Mouse (Mus musculus) heart, postnatal 0 days (tissue): ENCODE results near the gene Cadm2. TPM values are rescaled to one million over a fixed set of nuclear protein-coding genes. Genes with fewer than 3 reads are reported as not detected.

Experiments
- ATAC-seq: fragments of 200-750 bp; cut with Nextera tagmentation; 2 replicates; pipeline ENCODE4 v1.8.0; 2017; ENCODE audit warnings: low read depth, moderate number of reproducible peaks, moderate library complexity; ENCODE audit not compliant: insufficient read depth
- DNase-seq: peaks from one replicate; pipeline ENCODE4 v3.0.0-alpha.2; 2016; ENCODE audit warnings: low spot score
- H3K27ac ChIP-seq: fragments of 300-500 bp; sonication (generic); 2 replicates; pipeline ENCODE4 v1.5.1; 2014; ENCODE audit warnings: low read depth, mild to moderate bottlenecking
- H3K27me3 ChIP-seq: fragments of 300-500 bp; sonication (generic); 2 replicates; pipeline ENCODE4 v1.6.1; 2014; ENCODE audit warnings: low read length, mixed read lengths; ENCODE audit not compliant: control insufficient read depth, insufficient read depth
- H3K36me3 ChIP-seq: fragments of 300-500 bp; sonication (generic); replicated peaks from 2 replicates; pipeline ENCODE4 v1.6.1; 2014; ENCODE audit warnings: low read length, mixed read lengths; ENCODE audit not compliant: control insufficient read depth, insufficient read depth
- H3K4me1 ChIP-seq: fragments of 300-500 bp; sonication (generic); 2 replicates; pipeline ENCODE4 v1.6.1; 2014; ENCODE audit warnings: antibody characterized with exemption; ENCODE audit not compliant: control insufficient read depth, insufficient read depth
- H3K4me2 ChIP-seq: fragments of 300-500 bp; sonication (generic); 2 replicates; pipeline ENCODE4 v1.6.1; 2014; ENCODE audit warnings: low read depth, mild to moderate bottlenecking, low read length, moderate library complexity
- H3K4me3 ChIP-seq: fragments of 300-500 bp; sonication (generic); 2 replicates; pipeline ENCODE4 v1.5.1; 2014; ENCODE audit warnings: low read depth, low read length
- H3K9ac ChIP-seq: fragments of 300-500 bp; sonication (generic); replicated peaks from 2 replicates; pipeline ENCODE4 v1.6.1; 2014; ENCODE audit warnings: low read depth, low read length, mixed read lengths
- H3K9me3 ChIP-seq: fragments of 300-500 bp; sonication (generic); replicated peaks from 2 replicates; pipeline ENCODE4 v1.6.1; 2016; ENCODE audit warnings: low read length; ENCODE audit not compliant: control insufficient read depth
- CTCF ChIP-seq: IDR thresholded peaks from 2 replicates; pipeline ENCODE4 v1.5.1; 2016; ENCODE audit warnings: antibody characterized with exemption, control low read depth, low read depth
- EP300 ChIP-seq: IDR thresholded peaks from 2 replicates; pipeline ENCODE4 v1.6.1; 2016; ENCODE audit warnings: antibody characterized with exemption, low read depth
- WGBS: fragments of 180-500 bp; shearing (Covaris S2); extraction: QIAGEN DNeasy Blood & Tissue Kit; methylation state at CpG from one replicate; pipeline ENCODE4 v1.1.7; 2014; 5-methylcytosine and 5-hydroxymethylcytosine counted together
- polyA plus RNA-seq: library from polyadenylated mRNA; unstranded; fragments of >200 nt; fragmentation: Nextera tagmentation; extraction: Ambion mirVana; gene quantifications from 2 replicates; pipeline ENCODE4 v1.2.1, GENCODE M21; 2015
- total RNA-seq: library from RNA; depleted of rRNA; stranded (reverse); fragments of >200 nt; gene quantifications from 2 replicates; pipeline ENCODE4 v1.2.3, GENCODE M21; 2014; ENCODE audit warnings: low replicate concordance

The Cadm2 gene
- total and polyA plus RNA-seq, 2 experiments from 2014 or later, result 1.0 TPM; not detected in 1

- WGBS, result 50% methylated on average over 3 of the region's 3 CpGs
- no peak for ATAC-seq
- H3K9ac ChIP-seq, result no peak overlapping the region
- DNase-seq, result peak; percentile 27
- no peaks in the 10 kb centered on the region for H3K4me1 ChIP-seq
- TF ChIP-seq CTCF, result peak; percentile 63
- no peak for TF ChIP-seq EP300
- H3K27me3 ChIP-seq, result no peaks in the 10 kb centered on the region
- H3K4me3 ChIP-seq, result no peak overlapping the region
- no peak overlapping the region for H3K4me2 ChIP-seq
- no peaks in the 10 kb centered on the region for H3K36me3 ChIP-seq
- no peak overlapping the region for H3K27ac ChIP-seq
- no peaks in the 10 kb centered on the region for H3K9me3 ChIP-seq
These were observed 531.0 kb downstream of the Cadm2 start for GRCm38 (mm10) chr16:67089747-67090146.

DNA sequence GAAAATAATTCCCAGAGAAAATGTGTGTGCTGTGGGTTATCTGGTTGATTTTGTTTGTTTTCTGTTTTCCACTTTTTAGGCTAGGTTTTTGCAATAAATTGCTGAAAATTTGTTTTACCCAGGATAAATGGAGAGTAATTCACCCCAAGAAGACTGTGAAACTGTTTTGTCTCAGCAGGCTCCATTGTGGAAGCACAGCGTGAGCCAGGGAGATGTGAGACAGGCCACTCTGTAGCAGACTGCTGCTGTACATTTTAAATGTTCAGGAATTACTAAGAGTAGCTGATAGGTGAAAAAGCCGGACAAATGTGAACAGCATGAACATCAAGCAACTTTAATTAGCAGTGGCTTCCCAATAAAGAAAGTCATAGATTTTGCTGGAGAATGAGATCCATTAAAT lies 541.4 kb downstream of the Cadm2 start:
- WGBS, result 70% methylated on average over 2 of the region's 2 CpGs
- no peak for TF ChIP-seq CTCF
- TF ChIP-seq EP300, result no peak
- H3K27me3 ChIP-seq, result no peaks in the 10 kb centered on the region
- DNase-seq (no peak), ATAC-seq (no peak)
- no peak overlapping the region for H3K27ac ChIP-seq
- H3K4me3 ChIP-seq, result no peak overlapping the region
- no peaks in the 10 kb centered on the region for H3K36me3 ChIP-seq
- no peak overlapping the region for H3K4me2 ChIP-seq
- H3K9ac ChIP-seq, result no peak overlapping the region
- no peaks in the 10 kb centered on the region for H3K4me1 ChIP-seq
- H3K9me3 ChIP-seq, result no peaks in the 10 kb centered on the region

- no peak overlapping the region for H3K4me3 ChIP-seq
- no peaks in the 10 kb centered on the region for H3K4me1 ChIP-seq
- TF ChIP-seq CTCF (no peak), EP300 (no peak)
- no peaks in the 10 kb centered on the region for H3K27me3 ChIP-seq
- DNase-seq (no peak), ATAC-seq (no peak)
- no peaks in the 10 kb centered on the region for H3K9me3 ChIP-seq
- 71% methylated on average over 7 of the region's 7 CpGs for whole genome bisulfite sequencing
- H3K36me3 ChIP-seq, result no peaks in the 10 kb centered on the region
- H3K9ac ChIP-seq, result no peak overlapping the region
- H3K4me2 ChIP-seq, result no peak overlapping the region
- no peak overlapping the region for H3K27ac ChIP-seq
These were observed 544.4 kb downstream of the Cadm2 start for GRCm38 (mm10) chr16:67076169-67076895.

- Histone ChIP-seq H3K27me3 (no peaks in the 10 kb centered on the region), H3K36me3 (no peaks in the 10 kb centered on the region), H3K4me1 (no peaks in the 10 kb centered on the region), H3K4me3 (no peak overlapping the region), H3K9me3 (no peaks in the 10 kb centered on the region), H3K4me2 (no peak overlapping the region), H3K27ac (no peak overlapping the region), H3K9ac (no peak overlapping the region)
- DNase-seq, result no peak
- no peak for TF ChIP-seq CTCF
- no peak for TF ChIP-seq EP300
- WGBS, result 46% methylated on average over 1 of the region's 1 CpGs
- no peak for ATAC-seq
These were observed 552.2 kb downstream of the Cadm2 start for GRCm38 (mm10) chr16:67068461-67068860.

DNA sequence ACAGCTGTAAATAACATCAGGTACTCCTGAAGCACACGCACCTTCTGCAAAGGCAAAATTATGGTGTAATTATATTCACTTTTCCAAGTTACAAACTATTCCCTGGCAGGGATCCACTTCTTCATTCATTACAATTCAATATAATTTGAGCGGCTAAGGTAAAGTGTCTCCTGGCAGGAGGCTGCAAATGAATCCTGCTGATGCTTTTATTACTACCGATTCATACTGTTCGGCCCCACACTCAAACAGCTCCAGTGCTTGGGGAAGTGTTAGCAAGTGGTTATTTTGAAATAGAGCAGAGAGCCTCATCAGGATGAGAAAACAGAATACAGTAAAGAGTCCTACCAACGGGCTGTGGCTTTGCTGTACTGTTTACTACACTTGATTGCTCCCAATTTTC lies 589.8 kb downstream of the Cadm2 start:
- Histone ChIP-seq H3K4me3 (no peak overlapping the region), H3K27me3 (no peaks in the 10 kb centered on the region), H3K36me3 (no peaks in the 10 kb centered on the region), H3K27ac (no peak overlapping the region), H3K9me3 (no peaks in the 10 kb centered on the region), H3K9ac (no peak overlapping the region), H3K4me2 (no peak overlapping the region), H3K4me1 (no peaks in the 10 kb centered on the region)
- TF ChIP-seq CTCF (no peak), EP300 (no peak)
- ATAC-seq, result no peak
- no peak for DNase-seq
- WGBS, result 80% methylated on average over 5 of the region's 5 CpGs

- TF ChIP-seq CTCF, result no peak
- no peak for TF ChIP-seq EP300
- no peak for ATAC-seq
These were observed 600.9 kb downstream of the Cadm2 start for GRCm38 (mm10) chr16:67019856-67020255.

More at GRCm38 (mm10) chr16:67019856-67020255, 600.9 kb downstream of the Cadm2 start:
- H3K4me2 ChIP-seq, result no peak overlapping the region
- H3K9me3 ChIP-seq, result no peaks in the 10 kb centered on the region
- DNase-seq, result no peak
- no peak overlapping the region for H3K27ac ChIP-seq
- 74% methylated on average over 1 of the region's 1 CpGs for WGBS
- no peak overlapping the region for H3K4me3 ChIP-seq
- H3K9ac ChIP-seq, result no peak overlapping the region
- H3K36me3 ChIP-seq, result no peaks in the 10 kb centered on the region
- H3K4me1 ChIP-seq, result no peaks in the 10 kb centered on the region
- H3K27me3 ChIP-seq, result no peaks in the 10 kb centered on the region
